ENCODE assay signal across 9 mouse cellular contexts in genomic region chr7:12421741-12422140, GRCm38 (mm10). TPM values are rescaled to one million over a fixed set of nuclear protein-coding genes. Genes with fewer than 3 reads are reported as not detected.
DNase-seq lines count a peak whose midpoint lies in the region; ATAC-seq and TF ChIP-seq lines count a peak whose summit lies in the region.
"Had no signal": no experiment of that assay in that cellular context is flagged by ENCODE, and none has a peak within 500 bp of the region (broad histone marks: within the 10 kb centered on the region; RNA-seq: fewer than 3 reads in every experiment).

No protein-coding gene starts in this region.

- H3K36me3 ChIP-seq in lung, embryonic 14.5 days (ENCODE audit: insufficient read depth) = peaks cover 8% of the 10 kb centered on the region; the same call in 1 of the 2 replicates
- peaks cover 12% of the 10 kb centered on the region for H3K36me3 ChIP-seq in midbrain, postnatal 0 days (ENCODE audit: insufficient read depth, low read length)

- H3K9ac ChIP-seq in lung, embryonic 14.5 days = peak overlapping the region; percentile 80
- H3K9ac ChIP-seq in midbrain, postnatal 0 days (replicated peaks; ENCODE audit: low read length, poor library complexity, severe bottlenecking) = peak overlapping the region; percentile 74

- peak overlapping the region; percentile 59 for H3K4me3 ChIP-seq in lung, embryonic 14.5 days (ENCODE audit: low read depth, low read length)
- peak overlapping the region; percentile 41 for H3K4me3 ChIP-seq in midbrain, postnatal 0 days (ENCODE audit: low read depth, low read length)

- peak overlapping the region; percentile 74 for H3K4me2 ChIP-seq in lung, embryonic 14.5 days
- peak overlapping the region; percentile 51 for H3K4me2 ChIP-seq in midbrain, postnatal 0 days (ENCODE audit: low read depth, low read length, poor library complexity, severe bottlenecking)

- no peaks in the 10 kb centered on the region for H3K9me3 ChIP-seq in lung, embryonic 14.5 days (ENCODE audit: low read depth, low read length)
- H3K9me3 ChIP-seq in midbrain, postnatal 0 days (ENCODE audit: low read length) = 0 out of 2 replicates have a peak, but pooled peaks cover 4% of the 10 kb centered on the region

- whole genome bisulfite sequencing in lung, embryonic 14.5 days = 42% methylated on average over 5 of the region's 5 CpGs
- WGBS in midbrain, postnatal 0 days = 60% methylated on average over 5 of the region's 5 CpGs

- H3K27ac ChIP-seq in lung, embryonic 14.5 days (ENCODE audit: low read depth) = no peak overlapping the region
- H3K27ac ChIP-seq in midbrain, postnatal 0 days (ENCODE audit: low read depth, low read length) = peak overlapping the region; percentile 58; the same call in 1 of the 2 replicates

- peak; percentile 5 for DNase-seq in adrenal gland, postnatal 10 days
- DNase-seq in adrenal gland, adult 8-10 months = no peak
- DNase-seq in lung, embryonic 14.5 days = peak; percentile 1
- DNase-seq in lung, postnatal 4 days = no peak
- peak; percentile 1 for DNase-seq in induced T-regulatory cell, adult 2 months (ENCODE audit: low read depth)
- DNase-seq in midbrain, postnatal 0 days (ENCODE audit: low spot score) = no peak
- no peak for DNase-seq in urinary bladder, postnatal 14 days (ENCODE audit: low spot score)
- no peak for DNase-seq in thymus, postnatal 4 days

- peak; percentile 28; the same call in 1 of the 2 replicates for ATAC-seq in lung, embryonic 14.5 days (ENCODE audit: insufficient read depth)
- ATAC-seq in midbrain, postnatal 0 days (ENCODE audit: low FRiP score) = peak; percentile 18; the same call in 1 of the 2 replicates

- H3K27me3 ChIP-seq in lung, embryonic 14.5 days (ENCODE audit: insufficient read depth, low read length) = no peaks in the 10 kb centered on the region
- H3K27me3 ChIP-seq in midbrain, postnatal 0 days (ENCODE audit: insufficient read depth, low read length) = no peaks in the 10 kb centered on the region

- TF ChIP-seq CTCF in lung, embryonic 14.5 days (IDR thresholded peaks at IDR 0.05; ENCODE audit: low read depth) = no peak
- no peak for TF ChIP-seq CTCF in midbrain, postnatal 0 days (IDR thresholded peaks at IDR 0.05)

- H3K4me1 ChIP-seq in lung, embryonic 14.5 days (ENCODE audit: insufficient read depth) = no peaks in the 10 kb centered on the region; the same call in 1 of the 2 replicates
- H3K4me1 ChIP-seq in midbrain, postnatal 0 days (ENCODE audit: insufficient read depth, low read length) = peaks cover 8% of the 10 kb centered on the region

RNA-seq across cellular contexts. Expression of gene Zfp551, which starts 0.8 kb away (rescaled TPM):
- 1 to 10 TPM; 3.0 to 4.8 TPM for total RNA-seq in adrenal gland, postnatal 10 days (2021)
- 1 to 10 TPM; 3.9 to 8.5 (median 7.0) TPM for total RNA-seq in adrenal gland, adult 8-10 months (2022)
- polyA plus RNA-seq in lung, embryonic 14.5 days (2014; fragmentation: Nextera tagmentation; extraction: Ambion mirVana) = 4.1 and 4.5 TPM in 2 replicates
- total RNA-seq in midbrain, postnatal 0 days (2014; rRNA removed) = 9.0 and 11.0 TPM in 2 replicates
- polyA plus RNA-seq in midbrain, postnatal 0 days (2015; fragmentation: Nextera tagmentation; extraction: Ambion mirVana) = 9.6 and 10.2 TPM in 2 replicates

RNA-seq across cellular contexts. Expression of gene Vmn1r84, which starts 52.7 kb away (rescaled TPM):
- total RNA-seq in adrenal gland, postnatal 10 days (2021) = not detected
- total RNA-seq in adrenal gland, adult 8-10 months (2022) = not detected
- polyA plus RNA-seq in lung, embryonic 14.5 days (2014; fragmentation: Nextera tagmentation; extraction: Ambion mirVana) = not detected in 2 replicates
- not detected in 2 replicates for total RNA-seq in midbrain, postnatal 0 days (2014; rRNA removed)
- polyA plus RNA-seq in midbrain, postnatal 0 days (2015; fragmentation: Nextera tagmentation; extraction: Ambion mirVana) = not detected in 2 replicates
- polyA plus RNA-seq: testis, adult 2 months had no signal

RNA-seq across cellular contexts. Expression of gene Zfp606, which starts 56.4 kb away (rescaled TPM):
- 10 to 100 TPM in 1 of 2 experiments, 1 to 10 TPM in 1; 8.8 to 16.4 TPM for total RNA-seq in adrenal gland, postnatal 10 days (2021)
- total RNA-seq in adrenal gland, adult 8-10 months (2022) = 10 to 100 TPM in 3 of 4 experiments, 1 to 10 TPM in 1; 8.7 to 14.9 (median 12.4) TPM
- 27.6 and 28.9 TPM in 2 replicates for polyA plus RNA-seq in lung, embryonic 14.5 days (2014; fragmentation: Nextera tagmentation; extraction: Ambion mirVana)
- total RNA-seq in midbrain, postnatal 0 days (2014; rRNA removed) = 27.1 and 33.8 TPM in 2 replicates
- 21.8 and 23.3 TPM in 2 replicates for polyA plus RNA-seq in midbrain, postnatal 0 days (2015; fragmentation: Nextera tagmentation; extraction: Ambion mirVana)

Comparison
In these comparisons a context has a peak if more than half of its experiments do, and no peak if none do; other contexts are left out.
1. DNase-seq: peak in adrenal gland, postnatal 10 days (single experiment), lung, embryonic 14.5 days (single experiment) and induced T-regulatory cell, adult 2 months (single experiment); none in adrenal gland, adult 8-10 months (single experiment), lung, postnatal 4 days (0 of 2), midbrain, postnatal 0 days (single experiment), urinary bladder, postnatal 14 days (single experiment) and thymus, postnatal 4 days (single experiment).